Mouse (Mus musculus) gastrocnemius, postnatal 4 days (tissue): ENCODE measurements around the gene Gm9507. TPM values are rescaled to one million over a fixed set of nuclear protein-coding genes. Genes with fewer than 3 reads are reported as not detected.
"Not testable (repeated sequence)": the region's sequence is repeated elsewhere in the genome, so short reads cannot be mapped to it uniquely, and the experiment has no call there.

ENCODE experiments used
- DNase-seq, 2 experiments: peaks; one replicate each; pipeline ENCODE4 v3.0.0; 2021 to 2022; ENCODE audit warnings: low spot score in 2 of 2, mixed read lengths in 2 of 2
- long read RNA-seq, 2 experiments: library from polyadenylated mRNA; stranded (forward); transcript quantifications; one replicate each; pipeline ENCODE4 v2.0.0; 2021
- total RNA-seq, 2 experiments: library from RNA; stranded (reverse); gene quantifications; 2 replicates each; pipeline ENCODE4 v1.2.3; 2021

Gene Gm9507
- total RNA-seq = not detected
- long read RNA-seq, experiment 1, partial matches to known transcripts = 0 of 3 reads
- long read RNA-seq, experiment 1, other reads (novel, unspliced or antisense) = 0 of 3 reads
- long read RNA-seq, experiment 2 = 0 reads

- no peak for DNase-seq
Observed at GRCm38 (mm10) chr10:77811743-77812142, at the start of gene Gm9507. Gene Gm9507 (minus strand): TSS chr10:77811843.

GRCm38 (mm10) chr10:77852559-77852958 lies 40.9 kb upstream of the Gm9507 start, which contains the start of gene Gm10318:
Gene Gm10318 (plus strand): TSS chr10:77852859.
- no peak for DNase-seq

GRCm38 (mm10) chr10:77847538-77847937 lies 35.9 kb upstream of the Gm9507 start:
- DNase-seq = no peak

- no peak for DNase-seq
Observed at GRCm38 (mm10) chr10:77846961-77847360, 35.3 kb upstream of the Gm9507 start.

- no peak for DNase-seq
Observed at GRCm38 (mm10) chr10:77846503-77846902, 34.9 kb upstream of the Gm9507 start, which contains the start of gene Gm36176. Gene Gm36176 (plus strand): TSS chr10:77846803.

GRCm38 (mm10) chr10:77839006-77839405 lies 27.4 kb upstream of the Gm9507 start:
- no peak for DNase-seq

- DNase-seq = no peak
Observed at GRCm38 (mm10) chr10:77835647-77836046, 24.0 kb upstream of the Gm9507 start, which contains the start of gene Krtap10-10. Gene Krtap10-10 (plus strand): TSS chr10:77835947.

GRCm38 (mm10) chr10:77826951-77827350 lies 15.3 kb upstream of the Gm9507 start, which contains the start of gene Krtap10-4:
Gene Krtap10-4 (minus strand): TSS chr10:77827095.
- no peak for DNase-seq

- no peak for DNase-seq
Observed at GRCm38 (mm10) chr10:77819203-77819602, 7.6 kb upstream of the Gm9507 start.

- DNase-seq = no peak
Observed at GRCm38 (mm10) chr10:77818523-77818922, 6.9 kb upstream of the Gm9507 start.

GRCm38 (mm10) chr10:77815514-77815913 lies 3.9 kb upstream of the Gm9507 start:
- DNase-seq = no peak

- no peak for DNase-seq
Observed at GRCm38 (mm10) chr10:77814382-77814781, 2.7 kb upstream of the Gm9507 start, which contains the start of gene Gm2696. Gene Gm2696 (plus strand): TSS chr10:77814682.

GRCm38 (mm10) chr10:77804095-77804494 lies 7.5 kb downstream of the Gm9507 start:
- DNase-seq = no peak

- no peak for DNase-seq
Observed at GRCm38 (mm10) chr10:77798921-77799508, 12.6 kb downstream of the Gm9507 start, which contains the start of gene Gm19668. Gene Gm19668 (minus strand): TSS chr10:77799133.

GRCm38 (mm10) chr10:77798164-77798920 lies 13.3 kb downstream of the Gm9507 start:
- not testable (repeated sequence) for DNase-seq

GRCm38 (mm10) chr10:77797677-77798076 lies 14.0 kb downstream of the Gm9507 start:
- no peak for DNase-seq

- no peak for DNase-seq
Observed at GRCm38 (mm10) chr10:77794976-77795375, 16.7 kb downstream of the Gm9507 start, which contains the start of gene Gm9639. Gene Gm9639 (minus strand): TSS chr10:77795076.

- DNase-seq = no peak
Observed at GRCm38 (mm10) chr10:77788621-77789020, 23.0 kb downstream of the Gm9507 start.

- peak in 1 of 2 experiments; percentile 11 for DNase-seq
Observed at GRCm38 (mm10) chr10:77787876-77788275, 23.8 kb downstream of the Gm9507 start, which contains the start of gene Gm7137. Gene Gm7137 (minus strand): TSS chr10:77788200.

GRCm38 (mm10) chr10:77783396-77783795 lies 28.2 kb downstream of the Gm9507 start:
- DNase-seq = not testable (repeated sequence)

- not testable (repeated sequence) for DNase-seq
Observed at GRCm38 (mm10) chr10:77782442-77782841, 29.2 kb downstream of the Gm9507 start, which contains the start of gene Gm3250. Gene Gm3250 (minus strand): TSS chr10:77782542.

GRCm38 (mm10) chr10:77776844-77777243 lies 34.8 kb downstream of the Gm9507 start, which contains the start of gene Gm7138:
Gene Gm7138 (minus strand): TSS chr10:77776944.
- DNase-seq = not testable (repeated sequence)
